Mouse (Mus musculus) limb, embryonic 12.5 days (tissue): ENCODE measurements around the gene Olfr288. TPM values are rescaled to one million over a fixed set of nuclear protein-coding genes. Genes with fewer than 3 reads are reported as not detected.

Experiments
- ATAC-seq: fragments of 200-750 bp; cut with Nextera tagmentation; 2 replicates; pipeline ENCODE4 v1.8.0; 2017; ENCODE audit warnings: low read depth, moderate TSS enrichment; ENCODE audit not compliant: insufficient number of reproducible peaks, insufficient read depth, low FRiP score, low TSS enrichment
- H3K27ac ChIP-seq: fragments of 300-500 bp; sonication (generic); 2 replicates; pipeline ENCODE4 v1.5.1; 2016; ENCODE audit warnings: mild to moderate bottlenecking, moderate library complexity
- H3K27me3 ChIP-seq: fragments of 300-500 bp; sonication (generic); 2 replicates; pipeline ENCODE4 v1.6.1; 2016; ENCODE audit warnings: mild to moderate bottlenecking, moderate library complexity
- H3K36me3 ChIP-seq: fragments of 300-500 bp; sonication (generic); 2 replicates; pipeline ENCODE4 v1.6.1; 2016; ENCODE audit warnings: mild to moderate bottlenecking, moderate library complexity
- H3K4me1 ChIP-seq: fragments of 300-500 bp; sonication (generic); replicated peaks from 2 replicates; pipeline ENCODE4 v1.6.1; 2016
- H3K4me2 ChIP-seq: fragments of 300-500 bp; sonication (generic); 2 replicates; pipeline ENCODE4 v1.6.1; 2016; ENCODE audit warnings: mild to moderate bottlenecking, moderate library complexity
- H3K4me3 ChIP-seq: fragments of 300-500 bp; sonication (generic); replicated peaks from 2 replicates; pipeline ENCODE4 v1.5.1; 2016; ENCODE audit warnings: mild to moderate bottlenecking
- H3K9ac ChIP-seq: fragments of 300-500 bp; sonication (generic); replicated peaks from 2 replicates; pipeline ENCODE4 v1.6.1; 2016; ENCODE audit warnings: mild to moderate bottlenecking, moderate library complexity
- H3K9me3 ChIP-seq: fragments of 300-500 bp; sonication (generic); 2 replicates; pipeline ENCODE4 v1.6.1; 2016; ENCODE audit warnings: mild to moderate bottlenecking, moderate library complexity
- WGBS: fragments of 180-500 bp; shearing (Covaris S2); methylation state at CpG from one replicate; pipeline ENCODE4 v1.1.7; 2016; 5-methylcytosine and 5-hydroxymethylcytosine counted together
- polyA plus RNA-seq: library from polyadenylated mRNA; unstranded; fragments of >200 nt; fragmentation: Nextera tagmentation; extraction: Ambion mirVana; gene quantifications from 2 replicates; pipeline ENCODE4 v1.2.1, GENCODE M21; 2016

Olfr288 gene
- polyA plus RNA-seq, 1 experiment from 2014 or later: not detected

- Histone ChIP-seq H3K4me1 (peaks cover 11% of the 10 kb centered on the region), H3K27me3 (peaks cover 77% of the 10 kb centered on the region), H3K4me3 (peak within 1 kb of the TSS; percentile 53), H3K4me2 (peak within 1 kb of the TSS; percentile 94), H3K9me3 (no peaks in the 10 kb centered on the region), H3K27ac (no peak within 1 kb of the TSS), H3K36me3 (no peaks in the 10 kb centered on the region), H3K9ac (peak within 1 kb of the TSS; percentile 59)
- ATAC-seq: peak; percentile 33
- WGBS: 4% methylated on average over 18 of the region's 18 CpGs
Observed at GRCm38 (mm10) chr15:98166963-98167644, 28.2 kb downstream of the Olfr288 start, which contains the start of gene Ccdc184. Ccdc184 (plus strand) TSS chr15:98167158.

GRCm38 (mm10) chr15:98165525-98165924 lies 29.8 kb downstream of the Olfr288 start, which contains the start of gene Asb8:
Asb8 (minus strand) TSS chr15:98165625.
- 83% methylated on average over 5 of the region's 5 CpGs for WGBS
- no peak within 1 kb of the TSS for H3K9ac ChIP-seq
- peaks cover 11% of the 10 kb centered on the region for H3K4me1 ChIP-seq
- no peaks in the 10 kb centered on the region for H3K36me3 ChIP-seq
- H3K27ac ChIP-seq: no peak within 1 kb of the TSS
- ATAC-seq: no peak
- H3K27me3 ChIP-seq: peaks cover 61% of the 10 kb centered on the region
- H3K4me3 ChIP-seq: no peak within 1 kb of the TSS
- no peaks in the 10 kb centered on the region for H3K9me3 ChIP-seq
- H3K4me2 ChIP-seq: no peak within 1 kb of the TSS

- H3K9ac ChIP-seq: no peak overlapping the region
- no peaks in the 10 kb centered on the region for H3K9me3 ChIP-seq
- H3K4me1 ChIP-seq: 0 out of 2 replicates have a peak, but pooled peaks cover under 1% of the 10 kb centered on the region
- no peak overlapping the region for H3K4me2 ChIP-seq
- WGBS: 54% methylated on average over 4 of the region's 4 CpGs
- no peak overlapping the region for H3K4me3 ChIP-seq
- ATAC-seq: no peak
- no peaks in the 10 kb centered on the region for H3K36me3 ChIP-seq
- H3K27me3 ChIP-seq: peaks cover 31% of the 10 kb centered on the region
- H3K27ac ChIP-seq: no peak overlapping the region
Observed at GRCm38 (mm10) chr15:98162561-98162960, 32.8 kb downstream of the Olfr288 start.

GRCm38 (mm10) chr15:98161026-98161805 lies 34.1 kb downstream of the Olfr288 start:
- WGBS: 73% methylated on average over 19 of the region's 19 CpGs
- H3K4me2 ChIP-seq: no peak overlapping the region
- no peak overlapping the region for H3K9ac ChIP-seq
- H3K27me3 ChIP-seq: peaks cover 20% of the 10 kb centered on the region
- no peaks in the 10 kb centered on the region for H3K4me1 ChIP-seq
- H3K36me3 ChIP-seq: no peaks in the 10 kb centered on the region
- no peaks in the 10 kb centered on the region for H3K9me3 ChIP-seq
- ATAC-seq: no peak
- H3K27ac ChIP-seq: no peak overlapping the region
- H3K4me3 ChIP-seq: no peak overlapping the region

- no peaks in the 10 kb centered on the region for H3K36me3 ChIP-seq
- H3K9me3 ChIP-seq: no peaks in the 10 kb centered on the region
- no peak overlapping the region for H3K4me2 ChIP-seq
- no peak overlapping the region for H3K27ac ChIP-seq
- H3K4me3 ChIP-seq: no peak overlapping the region
- H3K27me3 ChIP-seq: no peaks in the 10 kb centered on the region
- H3K9ac ChIP-seq: no peak overlapping the region
- no peak for ATAC-seq
- no peaks in the 10 kb centered on the region; the same call in 1 of the 2 replicates for H3K4me1 ChIP-seq
- 71% methylated on average over 1 of the region's 1 CpGs for WGBS
Observed at GRCm38 (mm10) chr15:98157253-98157652, 38.1 kb downstream of the Olfr288 start.

- Histone ChIP-seq H3K9ac (no peak overlapping the region), H3K4me1 (no peaks in the 10 kb centered on the region; the same call in 1 of the 2 replicates), H3K9me3 (no peaks in the 10 kb centered on the region), H3K27ac (no peak overlapping the region), H3K27me3 (no peaks in the 10 kb centered on the region), H3K4me2 (no peak overlapping the region), H3K36me3 (no peaks in the 10 kb centered on the region), H3K4me3 (no peak overlapping the region)
- ATAC-seq: no peak
- WGBS: 60% methylated on average over 4 of the region's 4 CpGs
Observed at GRCm38 (mm10) chr15:98155944-98156343, 39.4 kb downstream of the Olfr288 start.

GRCm38 (mm10) chr15:98155272-98155671 lies 40.1 kb downstream of the Olfr288 start:
- no peak for ATAC-seq

GRCm38 (mm10) chr15:98154631-98155030 lies 40.7 kb downstream of the Olfr288 start:
- Histone ChIP-seq H3K27ac (no peak overlapping the region), H3K4me1 (no peaks in the 10 kb centered on the region; the same call in 1 of the 2 replicates), H3K36me3 (no peaks in the 10 kb centered on the region), H3K9ac (no peak overlapping the region), H3K27me3 (no peaks in the 10 kb centered on the region), H3K9me3 (no peaks in the 10 kb centered on the region), H3K4me3 (no peak overlapping the region), H3K4me2 (no peak overlapping the region)
- no peak for ATAC-seq
- 75% methylated on average over 3 of the region's 3 CpGs for WGBS

More at GRCm38 (mm10) chr15:98155272-98155671, 40.1 kb downstream of the Olfr288 start:
- WGBS: 90% methylated on average over 5 of the region's 5 CpGs
- Histone ChIP-seq H3K9ac (no peak overlapping the region), H3K4me2 (no peak overlapping the region), H3K36me3 (no peaks in the 10 kb centered on the region), H3K4me1 (no peaks in the 10 kb centered on the region; the same call in 1 of the 2 replicates), H3K27ac (no peak overlapping the region), H3K9me3 (no peaks in the 10 kb centered on the region), H3K27me3 (no peaks in the 10 kb centered on the region), H3K4me3 (no peak overlapping the region)

- Histone ChIP-seq H3K4me1 (no peaks in the 10 kb centered on the region; the same call in 1 of the 2 replicates), H3K27me3 (no peaks in the 10 kb centered on the region), H3K9ac (no peak overlapping the region), H3K4me2 (no peak overlapping the region), H3K36me3 (no peaks in the 10 kb centered on the region), H3K27ac (no peak overlapping the region), H3K9me3 (no peaks in the 10 kb centered on the region), H3K4me3 (no peak overlapping the region)
- 64% methylated on average over 4 of the region's 4 CpGs for WGBS
- no peak for ATAC-seq
Observed at GRCm38 (mm10) chr15:98154146-98154545, 41.2 kb downstream of the Olfr288 start.

GRCm38 (mm10) chr15:98153625-98154024 lies 41.7 kb downstream of the Olfr288 start:
- H3K27ac ChIP-seq: no peak overlapping the region
- no peaks in the 10 kb centered on the region for H3K9me3 ChIP-seq
- ATAC-seq: no peak
- H3K4me3 ChIP-seq: no peak overlapping the region
- H3K4me2 ChIP-seq: no peak overlapping the region
- 35% methylated on average over 3 of the region's 3 CpGs for WGBS
- H3K36me3 ChIP-seq: no peaks in the 10 kb centered on the region
- no peaks in the 10 kb centered on the region for H3K27me3 ChIP-seq
- H3K4me1 ChIP-seq: no peaks in the 10 kb centered on the region; the same call in 1 of the 2 replicates
- H3K9ac ChIP-seq: no peak overlapping the region; the same call in 1 of the 2 replicates

GRCm38 (mm10) chr15:98152916-98153315 lies 42.4 kb downstream of the Olfr288 start:
- H3K9ac ChIP-seq: no peak overlapping the region
- no peaks in the 10 kb centered on the region for H3K36me3 ChIP-seq
- no peak overlapping the region for H3K4me2 ChIP-seq
- H3K27ac ChIP-seq: no peak overlapping the region
- H3K27me3 ChIP-seq: no peaks in the 10 kb centered on the region
- no peak for ATAC-seq
- H3K4me3 ChIP-seq: no peak overlapping the region
- WGBS: 65% methylated on average over 7 of the region's 7 CpGs
- no peaks in the 10 kb centered on the region; the same call in 1 of the 2 replicates for H3K4me1 ChIP-seq
- no peaks in the 10 kb centered on the region for H3K9me3 ChIP-seq
